Mouse (Mus musculus): ENCODE measurements around the gene Hps3. TPM values are rescaled to one million over a fixed set of nuclear protein-coding genes. Genes with fewer than 3 reads are reported as not detected.
"Not testable (repeated sequence)": the region's sequence is repeated elsewhere in the genome, so short reads cannot be mapped to it uniquely, and the experiment has no call there.

The Hps3 gene
- polyA plus RNA-seq, 1 experiment from 2014 or later, result 15.1 TPM

DNA sequence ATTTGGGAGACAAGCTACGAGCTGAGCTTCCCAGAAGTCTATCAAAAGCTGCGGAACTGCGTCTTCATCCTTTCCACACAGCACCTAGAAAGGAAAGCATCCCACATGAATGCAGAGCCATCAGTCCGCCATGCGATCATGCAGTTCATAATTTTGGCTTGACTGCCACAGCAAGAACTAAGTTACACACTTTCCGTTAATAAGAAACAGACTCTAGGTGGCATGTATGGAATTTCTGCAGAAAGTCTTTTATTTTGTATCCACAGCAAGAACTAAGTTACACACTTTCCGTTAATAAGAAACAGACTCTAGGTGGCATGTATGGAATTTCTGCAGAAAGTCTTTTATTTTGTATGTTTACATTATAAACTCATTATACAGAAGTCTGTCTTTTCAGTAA lies 24.2 kb downstream of the Hps3 start:
- not testable (repeated sequence) for H3K4me2 ChIP-seq (ENCODE audit: low read length); H3K4me1 ChIP-seq (replicated peaks; ENCODE audit: control insufficient read depth, insufficient read depth, low read length); ATAC-seq; H3K9ac ChIP-seq (replicated peaks; ENCODE audit: low read depth, low read length); H3K4me3 ChIP-seq (replicated peaks; ENCODE audit: low read length); H3K27me3 ChIP-seq (replicated peaks; ENCODE audit: control insufficient read depth, insufficient read depth, low read length); H3K36me3 ChIP-seq (ENCODE audit: control insufficient read depth, insufficient read depth); H3K27ac ChIP-seq (ENCODE audit: low read length); H3K9me3 ChIP-seq (ENCODE audit: control insufficient read depth, low read length)
- 91% methylated on average over 7 of the region's 7 CpGs for WGBS

DNA sequence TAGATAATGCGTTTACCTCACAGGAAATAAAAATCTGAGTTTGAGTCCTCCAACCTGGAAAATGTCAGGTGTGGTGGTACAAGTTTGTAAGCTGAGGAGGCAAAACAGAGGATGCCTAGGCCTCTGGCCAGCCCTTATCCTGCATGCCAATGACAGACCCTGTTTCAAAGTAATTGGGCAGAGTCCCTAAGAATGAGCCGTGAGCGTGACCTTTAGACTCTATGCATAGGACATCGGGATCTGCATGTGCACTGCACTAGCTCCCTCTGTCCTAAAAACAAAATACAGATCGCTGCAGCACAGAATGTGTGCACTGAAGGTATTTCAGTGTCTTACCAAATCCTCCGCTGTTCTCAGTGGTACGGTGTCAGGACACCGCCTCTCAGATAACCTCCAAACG lies 24.7 kb downstream of the Hps3 start:
- ATAC-seq, result no peak
- no peaks in the 10 kb centered on the region for H3K9me3 ChIP-seq (ENCODE audit: control insufficient read depth, low read length)
- no peaks in the 10 kb centered on the region for H3K27me3 ChIP-seq (replicated peaks; ENCODE audit: control insufficient read depth, insufficient read depth, low read length)
- peaks cover 5% of the 10 kb centered on the region for H3K36me3 ChIP-seq (ENCODE audit: control insufficient read depth, insufficient read depth)
- no peak overlapping the region for H3K4me2 ChIP-seq (ENCODE audit: low read length)
- no peaks in the 10 kb centered on the region for H3K4me1 ChIP-seq (replicated peaks; ENCODE audit: control insufficient read depth, insufficient read depth, low read length)
- 90% methylated on average over 9 of the region's 9 CpGs for WGBS
- H3K27ac ChIP-seq (ENCODE audit: low read length), result no peak overlapping the region
- no peak overlapping the region for H3K9ac ChIP-seq (replicated peaks; ENCODE audit: low read depth, low read length)
- no peak overlapping the region for H3K4me3 ChIP-seq (replicated peaks; ENCODE audit: low read length)

DNA sequence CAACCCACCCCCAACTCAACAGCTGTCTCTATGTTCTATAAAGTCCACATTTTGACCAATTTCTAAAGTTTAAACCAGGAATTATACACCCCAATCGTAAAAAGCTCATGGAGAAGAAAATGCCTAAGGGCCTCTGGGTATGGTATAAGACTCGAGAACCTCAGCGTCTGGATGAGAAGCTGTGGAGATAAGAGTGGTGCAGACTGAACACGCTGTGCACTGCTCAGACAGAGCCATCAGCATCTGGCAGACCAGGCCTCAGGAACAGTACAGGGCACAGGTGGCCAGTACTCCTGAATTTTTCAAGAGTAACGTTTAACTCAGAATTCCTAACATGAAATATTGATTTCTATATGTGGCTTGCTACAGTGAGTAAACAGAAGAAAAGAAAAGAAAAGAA lies 27.4 kb downstream of the Hps3 start:
- Histone ChIP-seq H3K9me3 (ENCODE audit: control insufficient read depth, low read length) (no peaks in the 10 kb centered on the region), H3K4me3 (replicated peaks; ENCODE audit: low read length) (no peak overlapping the region), H3K4me2 (ENCODE audit: low read length) (no peak overlapping the region), H3K9ac (replicated peaks; ENCODE audit: low read depth, low read length) (no peak overlapping the region), H3K27me3 (replicated peaks; ENCODE audit: control insufficient read depth, insufficient read depth, low read length) (no peaks in the 10 kb centered on the region), H3K36me3 (ENCODE audit: control insufficient read depth, insufficient read depth) (peaks cover 5% of the 10 kb centered on the region), H3K27ac (ENCODE audit: low read length) (no peak overlapping the region), H3K4me1 (replicated peaks; ENCODE audit: control insufficient read depth, insufficient read depth, low read length) (no peaks in the 10 kb centered on the region)
- ATAC-seq, result no peak
- WGBS, result 91% methylated on average over 5 of the region's 5 CpGs

DNA sequence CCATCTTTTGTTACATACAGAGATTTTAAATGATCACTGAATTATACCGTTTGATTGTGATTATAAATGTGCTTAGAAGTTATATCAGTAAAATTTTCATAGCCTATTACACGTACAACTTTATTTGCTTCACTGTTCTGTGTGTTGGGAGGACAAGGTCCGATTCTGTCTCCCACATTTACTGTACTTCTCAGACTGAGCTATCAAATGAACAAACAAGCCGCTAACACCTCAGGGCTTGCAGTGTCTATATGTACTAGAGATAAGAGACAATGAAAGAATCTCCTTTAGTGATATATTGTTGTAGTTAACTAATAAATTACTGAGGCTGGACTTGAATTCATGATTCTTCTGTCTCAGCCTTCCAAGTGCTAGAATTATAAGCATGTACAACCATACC lies 27.8 kb downstream of the Hps3 start:
- no peaks in the 10 kb centered on the region for H3K9me3 ChIP-seq (ENCODE audit: control insufficient read depth, low read length)
- no peaks in the 10 kb centered on the region for H3K4me1 ChIP-seq (replicated peaks; ENCODE audit: control insufficient read depth, insufficient read depth, low read length)
- H3K4me2 ChIP-seq (ENCODE audit: low read length), result no peak overlapping the region
- ATAC-seq, result no peak
- 93% methylated on average over 4 of the region's 4 CpGs for WGBS
- 0 out of 2 replicates have a peak, but pooled peaks cover 2% of the 10 kb centered on the region for H3K36me3 ChIP-seq (ENCODE audit: control insufficient read depth, insufficient read depth)
- H3K4me3 ChIP-seq (replicated peaks; ENCODE audit: low read length), result no peak overlapping the region
- no peak overlapping the region for H3K27ac ChIP-seq (ENCODE audit: low read length)
- H3K27me3 ChIP-seq (replicated peaks; ENCODE audit: control insufficient read depth, insufficient read depth, low read length), result no peaks in the 10 kb centered on the region
- no peak overlapping the region for H3K9ac ChIP-seq (replicated peaks; ENCODE audit: low read depth, low read length)

DNA sequence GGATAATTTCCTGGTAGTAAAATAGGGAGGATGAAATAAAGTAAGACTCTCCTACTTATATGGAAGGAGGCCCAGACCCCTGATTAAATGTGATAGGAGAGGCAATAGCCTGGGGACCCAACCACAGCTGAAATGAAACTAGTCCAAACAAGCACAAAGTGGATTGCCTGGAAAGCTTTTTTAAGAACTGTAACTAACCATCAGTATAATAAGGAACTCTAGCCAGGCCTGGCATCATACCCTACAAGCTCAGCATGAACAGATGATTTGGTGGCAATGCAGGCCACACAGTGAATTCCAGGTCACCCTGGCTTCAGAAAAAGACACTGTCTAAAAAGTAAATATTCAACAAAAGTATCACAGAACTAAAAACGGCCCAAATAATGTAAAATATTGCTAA lies 29.5 kb downstream of the Hps3 start:
- no peak overlapping the region for H3K9ac ChIP-seq (replicated peaks; ENCODE audit: low read depth, low read length)
- H3K4me1 ChIP-seq (replicated peaks; ENCODE audit: control insufficient read depth, insufficient read depth, low read length), result no peaks in the 10 kb centered on the region
- ATAC-seq, result no peak
- H3K9me3 ChIP-seq (ENCODE audit: control insufficient read depth, low read length), result no peaks in the 10 kb centered on the region
- WGBS, result 88% methylated on average over 1 of the region's 1 CpGs
- no peak overlapping the region for H3K4me2 ChIP-seq (ENCODE audit: low read length)
- no peak overlapping the region for H3K27ac ChIP-seq (ENCODE audit: low read length)
- 0 out of 2 replicates have a peak, but pooled peaks cover 2% of the 10 kb centered on the region for H3K36me3 ChIP-seq (ENCODE audit: control insufficient read depth, insufficient read depth)
- H3K4me3 ChIP-seq (replicated peaks; ENCODE audit: low read length), result no peak overlapping the region
- H3K27me3 ChIP-seq (replicated peaks; ENCODE audit: control insufficient read depth, insufficient read depth, low read length), result no peaks in the 10 kb centered on the region

DNA sequence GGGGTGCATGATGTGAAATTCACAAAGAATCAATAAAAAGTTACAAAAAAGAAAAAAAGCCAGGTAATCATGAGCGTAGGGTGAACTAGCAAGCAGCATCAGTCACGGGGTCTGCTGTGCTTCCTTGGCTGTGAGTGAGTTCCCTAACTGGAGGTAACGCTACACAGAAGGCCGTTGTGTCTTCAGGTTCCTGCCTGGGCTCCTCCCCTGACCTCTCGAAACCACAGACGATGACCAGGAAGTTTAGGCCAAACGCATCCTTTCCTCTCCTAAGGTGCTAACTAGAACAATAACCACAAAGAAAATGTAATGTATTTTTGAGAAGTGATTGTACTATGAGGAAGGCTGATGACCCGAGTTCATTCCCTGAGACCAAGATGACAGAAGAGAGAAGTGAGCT lies 30.7 kb downstream of the Hps3 start:
- Histone ChIP-seq H3K4me1 (replicated peaks; ENCODE audit: control insufficient read depth, insufficient read depth, low read length) (no peaks in the 10 kb centered on the region), H3K27me3 (replicated peaks; ENCODE audit: control insufficient read depth, insufficient read depth, low read length) (no peaks in the 10 kb centered on the region), H3K9ac (replicated peaks; ENCODE audit: low read depth, low read length) (no peak overlapping the region), H3K9me3 (ENCODE audit: control insufficient read depth, low read length) (no peaks in the 10 kb centered on the region), H3K4me2 (ENCODE audit: low read length) (no peak overlapping the region), H3K27ac (ENCODE audit: low read length) (no peak overlapping the region), H3K4me3 (replicated peaks; ENCODE audit: low read length) (no peak overlapping the region), H3K36me3 (ENCODE audit: control insufficient read depth, insufficient read depth) (no peaks in the 10 kb centered on the region)
- ATAC-seq, result no peak
- WGBS, result 92% methylated on average over 8 of the region's 8 CpGs

DNA sequence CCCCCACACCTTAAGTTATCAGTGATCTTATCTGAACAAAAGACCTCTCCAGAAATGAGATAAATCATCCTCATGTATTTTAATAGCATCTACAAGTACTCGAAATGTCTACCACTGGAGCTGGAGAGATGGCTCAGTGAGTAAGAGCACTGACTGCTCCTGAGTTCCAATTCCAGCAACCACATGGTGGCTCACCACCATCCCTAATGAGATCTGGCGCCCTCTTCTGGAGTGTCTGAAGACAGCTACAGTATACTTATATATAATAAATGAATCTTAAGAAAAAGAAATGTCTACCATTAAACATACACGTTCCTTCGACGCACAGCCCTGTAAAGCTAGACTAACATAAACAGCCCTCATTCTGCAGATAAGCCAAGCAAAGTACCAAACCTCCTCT lies 32.3 kb downstream of the Hps3 start:
- Histone ChIP-seq H3K4me2 (ENCODE audit: low read length) (no peak overlapping the region), H3K4me3 (replicated peaks; ENCODE audit: low read length) (no peak overlapping the region), H3K4me1 (replicated peaks; ENCODE audit: control insufficient read depth, insufficient read depth, low read length) (no peaks in the 10 kb centered on the region), H3K9ac (replicated peaks; ENCODE audit: low read depth, low read length) (no peak overlapping the region), H3K27me3 (replicated peaks; ENCODE audit: control insufficient read depth, insufficient read depth, low read length) (no peaks in the 10 kb centered on the region), H3K27ac (ENCODE audit: low read length) (no peak overlapping the region), H3K36me3 (ENCODE audit: control insufficient read depth, insufficient read depth) (no peaks in the 10 kb centered on the region), H3K9me3 (ENCODE audit: control insufficient read depth, low read length) (no peaks in the 10 kb centered on the region)
- no peak for ATAC-seq
- WGBS, result 79% methylated on average over 5 of the region's 5 CpGs

DNA sequence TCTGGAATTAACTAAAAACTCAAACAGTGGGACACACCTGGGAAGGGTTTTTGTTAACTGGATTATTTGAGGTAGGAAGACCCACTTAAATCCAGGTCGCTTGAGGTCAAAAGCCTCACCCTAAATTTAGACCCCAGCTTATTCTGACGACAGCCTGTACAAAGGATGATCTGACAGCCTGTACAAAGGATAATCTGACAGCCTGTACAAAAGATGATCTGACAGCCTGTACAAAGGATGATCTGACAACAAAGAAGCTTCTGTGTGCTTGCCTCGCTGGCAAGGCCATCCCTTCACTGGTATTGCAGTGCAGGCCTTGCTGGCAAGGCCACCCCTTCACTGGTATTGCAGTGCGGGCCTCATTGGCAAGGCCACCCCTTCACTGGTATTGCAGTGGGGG lies 34.3 kb downstream of the Hps3 start:
- no peak overlapping the region for H3K27ac ChIP-seq (ENCODE audit: low read length)
- H3K36me3 ChIP-seq (ENCODE audit: control insufficient read depth, insufficient read depth), result peaks cover 4% of the 10 kb centered on the region
- H3K4me3 ChIP-seq (replicated peaks; ENCODE audit: low read length), result no peak overlapping the region
- no peak for ATAC-seq
- 54% methylated on average over 4 of the region's 4 CpGs for WGBS
- H3K27me3 ChIP-seq (replicated peaks; ENCODE audit: control insufficient read depth, insufficient read depth, low read length), result no peaks in the 10 kb centered on the region
- H3K4me1 ChIP-seq (replicated peaks; ENCODE audit: control insufficient read depth, insufficient read depth, low read length), result no peaks in the 10 kb centered on the region
- H3K4me2 ChIP-seq (ENCODE audit: low read length), result no peak overlapping the region
- H3K9ac ChIP-seq (replicated peaks; ENCODE audit: low read depth, low read length), result no peak overlapping the region
- H3K9me3 ChIP-seq (ENCODE audit: control insufficient read depth, low read length), result no peaks in the 10 kb centered on the region

DNA sequence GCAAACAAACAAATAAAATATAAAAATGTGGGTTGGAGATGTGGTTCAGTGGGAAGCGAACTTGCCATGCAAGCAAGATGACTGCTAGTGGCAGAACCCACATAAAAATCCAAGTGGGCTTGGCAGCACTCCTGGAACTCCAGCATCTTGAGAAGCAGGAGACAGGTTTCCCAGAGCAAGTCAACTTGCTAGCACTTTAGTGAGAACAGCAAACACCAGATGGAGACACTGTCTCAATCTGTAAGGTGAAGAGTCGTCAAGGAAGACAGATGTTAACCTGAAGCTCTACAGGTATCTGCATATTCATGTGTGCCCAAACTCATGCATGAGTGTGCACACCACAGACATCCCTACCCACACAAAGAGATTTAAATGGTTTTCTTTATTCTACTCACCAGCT lies 35.6 kb downstream of the Hps3 start:
- H3K4me2 ChIP-seq (ENCODE audit: low read length), result no peak overlapping the region
- ATAC-seq, result no peak
- H3K4me1 ChIP-seq (replicated peaks; ENCODE audit: control insufficient read depth, insufficient read depth, low read length), result no peaks in the 10 kb centered on the region
- no peaks in the 10 kb centered on the region for H3K27me3 ChIP-seq (replicated peaks; ENCODE audit: control insufficient read depth, insufficient read depth, low read length)
- peaks cover 4% of the 10 kb centered on the region for H3K36me3 ChIP-seq (ENCODE audit: control insufficient read depth, insufficient read depth)
- H3K27ac ChIP-seq (ENCODE audit: low read length), result no peak overlapping the region
- whole genome bisulfite sequencing, result 94% methylated on average over 2 of the region's 2 CpGs
- H3K9me3 ChIP-seq (ENCODE audit: control insufficient read depth, low read length), result no peaks in the 10 kb centered on the region
- H3K4me3 ChIP-seq (replicated peaks; ENCODE audit: low read length), result no peak overlapping the region
- no peak overlapping the region for H3K9ac ChIP-seq (replicated peaks; ENCODE audit: low read depth, low read length)

DNA sequence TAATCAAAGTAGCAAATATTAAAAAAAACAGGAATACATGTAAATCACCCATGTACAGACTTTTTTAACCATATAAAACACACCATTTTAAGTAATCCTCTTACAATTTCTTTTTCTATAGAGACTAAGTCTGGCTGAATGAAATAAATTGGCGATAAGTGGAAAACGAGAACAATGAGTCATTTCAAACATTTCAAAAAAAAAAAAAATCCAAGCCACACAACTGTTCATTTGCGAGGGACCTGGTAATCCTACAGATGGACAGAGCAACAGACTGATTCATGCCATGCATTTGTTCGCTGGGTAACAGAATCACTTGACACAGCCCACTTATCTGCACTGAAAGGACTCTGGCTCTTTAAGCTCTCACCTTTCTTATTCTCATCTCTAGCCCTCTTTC lies 42.7 kb downstream of the Hps3 start:
- H3K27ac ChIP-seq (ENCODE audit: low read length), result no peak overlapping the region
- H3K9ac ChIP-seq (replicated peaks; ENCODE audit: low read depth, low read length), result no peak overlapping the region
- 49% methylated on average over 4 of the region's 4 CpGs for WGBS
- ATAC-seq, result no peak
- no peaks in the 10 kb centered on the region for H3K27me3 ChIP-seq (replicated peaks; ENCODE audit: control insufficient read depth, insufficient read depth, low read length)
- peaks cover 4% of the 10 kb centered on the region for H3K36me3 ChIP-seq (ENCODE audit: control insufficient read depth, insufficient read depth)
- H3K4me3 ChIP-seq (replicated peaks; ENCODE audit: low read length), result no peak overlapping the region
- no peak overlapping the region for H3K4me2 ChIP-seq (ENCODE audit: low read length)
- H3K4me1 ChIP-seq (replicated peaks; ENCODE audit: control insufficient read depth, insufficient read depth, low read length), result no peaks in the 10 kb centered on the region
- no peaks in the 10 kb centered on the region for H3K9me3 ChIP-seq (ENCODE audit: control insufficient read depth, low read length)
